Mouse (Mus musculus) CH12.LX (cell line): Measurements from ENCODE around the gene Atg4d.

Experiments
- BHLHE40 ChIP-seq: IDR thresholded peaks from 2 replicates; pipeline ENCODE4 v1.6.1; 2011; ENCODE audit warnings: mild to moderate bottlenecking, low read depth, low read length, improper control_type of control experiment
- CTCF ChIP-seq, 2 experiments: IDR thresholded peaks in 1 of 2; conservative IDR thresholded peaks in 1 of 2; 2 replicates each; pipeline ENCODE4 v1.5.1; 2011 to 2012; ENCODE audit warnings: low read depth in 2 of 2, low read length in 2 of 2, improper control_type of control experiment in 1 of 2, inconsistent platforms in 1 of 2, mild to moderate bottlenecking in 1 of 2, moderate library complexity in 1 of 2
- E2F4 ChIP-seq: IDR thresholded peaks from 2 replicates; pipeline ENCODE4 v1.6.1; 2011; ENCODE audit warnings: low read depth, low read length, improper control_type of control experiment; ENCODE audit not compliant: insufficient replicate concordance
- ETS1 ChIP-seq: conservative IDR thresholded peaks from 2 replicates; pipeline ENCODE4 v1.6.1; 2012; ENCODE audit warnings: low read depth, mild to moderate bottlenecking, inconsistent platforms, low read length, improper control_type of control experiment, moderate library complexity
- MEF2A ChIP-seq: IDR thresholded peaks from 2 replicates; pipeline ENCODE4 v1.6.1; 2014; ENCODE audit warnings: low read depth, mild to moderate bottlenecking, inconsistent platforms, low read length, improper control_type of control experiment, borderline replicate concordance
- MXI1 ChIP-seq: IDR thresholded peaks from 2 replicates; pipeline ENCODE4 v1.6.1; 2011; ENCODE audit warnings: mild to moderate bottlenecking, low read depth, low read length, improper control_type of control experiment
- NELFE ChIP-seq: IDR thresholded peaks from 2 replicates; pipeline ENCODE4 v1.6.1; 2011; ENCODE audit warnings: low read depth, low read length, improper control_type of control experiment
- SIN3A ChIP-seq: IDR thresholded peaks from 2 replicates; pipeline ENCODE4 v1.6.1; 2012; ENCODE audit warnings: low read length, improper control_type of control experiment, inconsistent platforms
- ZMIZ1 ChIP-seq: IDR thresholded peaks from 2 replicates; pipeline ENCODE4 v1.6.1; 2012; ENCODE audit warnings: low read depth, mild to moderate bottlenecking, inconsistent platforms, low read length, improper control_type of control experiment

DNA sequence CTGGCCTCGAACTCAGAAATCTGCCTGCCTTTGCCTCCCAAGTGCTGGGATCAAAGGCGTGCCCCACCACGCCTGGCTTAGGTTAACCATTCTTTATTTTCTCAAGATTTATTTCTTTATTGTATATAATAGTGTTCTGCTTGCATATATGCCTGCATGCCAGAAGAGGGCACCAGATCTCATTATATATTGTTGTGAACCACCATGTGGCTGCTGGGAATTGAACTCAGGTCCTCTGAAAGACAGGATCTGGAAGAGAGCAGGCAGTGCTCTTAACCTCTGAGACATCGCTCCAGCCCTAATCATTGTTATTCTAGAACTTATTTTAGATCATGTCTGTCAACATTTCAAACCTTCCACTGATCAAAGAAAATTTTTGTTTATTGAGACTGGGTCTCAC is 54.4 kb downstream of the Atg4d start:
- no peak for TF ChIP-seq NELFE
- no peak for TF ChIP-seq SIN3A
- TF ChIP-seq E2F4, result no peak
- peak in 1 of 2 experiments; percentile 23; a peak in 2 of 4 replicates for TF ChIP-seq CTCF (conservative IDR thresholded peaks at IDR 0.05 in 1 of 2, IDR thresholded peaks at IDR 0.05 in 1 of 2; ENCODE audit: low read depth in 2 of 2, low read length in 2 of 2)
- TF ChIP-seq BHLHE40, result no peak
- TF ChIP-seq ETS1, result no peak
- no peak for TF ChIP-seq MXI1
- TF ChIP-seq MEF2A, result no peak
- no peak for TF ChIP-seq ZMIZ1
